Mouse (Mus musculus) neural tube, embryonic 14.5 days (tissue): ENCODE data around the gene Mrgprx2. TPM values are rescaled to one million over a fixed set of nuclear protein-coding genes. Genes with fewer than 3 reads are reported as not detected.
"Not testable (repeated sequence)": the region's sequence is repeated elsewhere in the genome, so short reads cannot be mapped to it uniquely, and the experiment has no call there.

Experiments used
- ATAC-seq: fragments of 200-750 bp; cut with Nextera tagmentation; 2 replicates; pipeline ENCODE4 v1.8.0; 2017; ENCODE audit warnings: low read depth, mild to moderate bottlenecking, moderate TSS enrichment, moderate library complexity
- H3K27ac ChIP-seq: fragments of 300-500 bp; sonication (generic); 2 replicates; pipeline ENCODE4 v1.5.1; 2014; ENCODE audit warnings: low read depth, mild to moderate bottlenecking, control low read depth, low read length, moderate library complexity, mixed read lengths
- H3K27me3 ChIP-seq: fragments of 300-500 bp; sonication (generic); 2 replicates; pipeline ENCODE4 v1.6.1; 2014; ENCODE audit warnings: low read length; ENCODE audit not compliant: control insufficient read depth, insufficient read depth
- H3K36me3 ChIP-seq: fragments of 300-500 bp; sonication (generic); 2 replicates; pipeline ENCODE4 v1.6.1; 2014; ENCODE audit warnings: low read length, mixed read lengths; ENCODE audit not compliant: control insufficient read depth, insufficient read depth
- H3K4me1 ChIP-seq: fragments of 300-500 bp; sonication (generic); 2 replicates; pipeline ENCODE4 v1.6.1; 2014; ENCODE audit warnings: low read length; ENCODE audit not compliant: control insufficient read depth, insufficient read depth
- H3K4me2 ChIP-seq: fragments of 300-500 bp; sonication (generic); 2 replicates; pipeline ENCODE4 v1.6.1; 2014; ENCODE audit warnings: mild to moderate bottlenecking, low read depth, low read length, control low read depth
- H3K4me3 ChIP-seq: fragments of 300-500 bp; sonication (generic); 2 replicates; pipeline ENCODE4 v1.5.1; 2014; ENCODE audit warnings: low read depth, low read length, control low read depth, mixed read lengths
- H3K9ac ChIP-seq: fragments of 300-500 bp; sonication (generic); replicated peaks from 2 replicates; pipeline ENCODE4 v1.6.1; 2014; ENCODE audit warnings: low read depth, mild to moderate bottlenecking, control low read depth, low read length, mixed read lengths
- H3K9me3 ChIP-seq: fragments of 300-500 bp; sonication (generic); 2 replicates; pipeline ENCODE4 v1.6.1; 2016; ENCODE audit warnings: low read length; ENCODE audit not compliant: control insufficient read depth
- WGBS: fragments of 180-500 bp; shearing (Covaris S2); extraction: QIAGEN DNeasy Blood & Tissue Kit; methylation state at CpG from one replicate; pipeline ENCODE4 v1.1.7; 2014; 5-methylcytosine and 5-hydroxymethylcytosine counted together
- polyA plus RNA-seq: library from polyadenylated mRNA; unstranded; fragments of >200 nt; fragmentation: Nextera tagmentation; extraction: Ambion mirVana; gene quantifications from 2 replicates; pipeline ENCODE4 v1.2.1, GENCODE M21; 2014

The Mrgprx2 gene
- polyA plus RNA-seq, result not detected in 2 replicates

DNA sequence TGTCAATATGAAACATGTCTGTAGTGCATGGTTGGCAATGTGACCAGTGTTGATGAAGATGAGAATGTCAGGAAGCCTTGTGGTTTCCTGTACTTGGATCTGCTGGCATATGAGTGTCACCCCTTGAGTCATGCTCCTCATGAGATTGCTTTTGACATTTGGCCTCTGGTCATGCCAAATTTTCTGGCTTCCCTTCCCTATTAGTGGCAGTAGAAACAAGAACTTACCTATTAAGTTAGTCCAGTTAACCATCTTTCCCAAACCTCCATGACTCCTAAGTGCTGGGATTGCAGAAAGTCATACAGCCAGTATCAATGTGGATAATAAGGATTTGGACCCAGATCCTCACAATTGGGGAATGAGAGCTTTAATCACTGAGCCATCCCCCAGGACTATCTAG lies at the start of gene Mrgprx2:
Mrgprx2 (minus strand) TSS at position 101 of the 400 bp plus-strand sequence.
- no peak within 1 kb of the TSS for H3K9ac ChIP-seq
- H3K4me1 ChIP-seq, result no peaks in the 10 kb centered on the region
- H3K27ac ChIP-seq, result no peak within 1 kb of the TSS
- no peak within 1 kb of the TSS for H3K4me2 ChIP-seq
- ATAC-seq, result no peak
- H3K9me3 ChIP-seq, result peaks cover 2% of the 10 kb centered on the region; the same call in 1 of the 2 replicates
- H3K27me3 ChIP-seq, result no peaks in the 10 kb centered on the region
- no peak within 1 kb of the TSS for H3K4me3 ChIP-seq
- H3K36me3 ChIP-seq, result no peaks in the 10 kb centered on the region

GRCm38 (mm10) chr7:48456242-48456641 lies 42.9 kb downstream of the Mrgprx2 start, which contains the start of gene Mrgprb1:
Mrgprb1 (minus strand) TSS chr7:48456342.
- H3K4me3 ChIP-seq, result no peak within 1 kb of the TSS
- 87% methylated on average over 3 of the region's 3 CpGs for WGBS
- H3K9ac ChIP-seq, result no peak within 1 kb of the TSS
- H3K27ac ChIP-seq, result no peak within 1 kb of the TSS
- H3K36me3 ChIP-seq, result no peaks in the 10 kb centered on the region
- no peaks in the 10 kb centered on the region for H3K4me1 ChIP-seq
- peaks cover 2% of the 10 kb centered on the region for H3K9me3 ChIP-seq
- no peak within 1 kb of the TSS for H3K4me2 ChIP-seq
- ATAC-seq, result no peak
- no peaks in the 10 kb centered on the region for H3K27me3 ChIP-seq

GRCm38 (mm10) chr7:48436581-48436980 lies 62.5 kb downstream of the Mrgprx2 start:
- H3K4me1 ChIP-seq, result no peaks in the 10 kb centered on the region
- no peak overlapping the region for H3K9ac ChIP-seq
- WGBS, result 55% methylated on average over 3 of the region's 3 CpGs
- H3K27me3 ChIP-seq, result no peaks in the 10 kb centered on the region
- H3K4me3 ChIP-seq, result no peak overlapping the region
- no peaks in the 10 kb centered on the region for H3K36me3 ChIP-seq
- peaks cover 2% of the 10 kb centered on the region; the same call in 1 of the 2 replicates for H3K9me3 ChIP-seq
- ATAC-seq, result no peak
- no peak overlapping the region for H3K27ac ChIP-seq
- no peak overlapping the region for H3K4me2 ChIP-seq

DNA sequence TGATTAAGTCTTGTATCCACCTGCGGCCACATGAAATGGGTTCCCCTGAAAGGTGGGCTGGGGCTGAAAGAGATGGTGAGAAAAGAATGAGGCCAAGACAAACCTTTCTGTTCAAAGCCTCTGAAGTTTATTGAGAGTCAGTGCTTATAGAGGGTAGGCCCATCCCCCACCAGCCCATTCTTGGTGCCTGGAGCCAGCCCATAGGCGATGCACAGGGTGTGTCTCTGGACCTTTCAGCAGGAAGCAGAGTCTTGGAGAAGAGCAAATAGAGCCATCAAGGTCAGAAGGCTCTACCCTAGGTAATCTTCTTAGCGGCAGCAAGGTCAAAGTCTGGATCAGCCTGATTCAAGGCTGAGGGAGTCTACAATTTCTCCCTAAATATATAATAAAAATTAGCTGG lies 63.2 kb downstream of the Mrgprx2 start:
- H3K4me3 ChIP-seq, ATAC-seq, H3K4me2 ChIP-seq, H3K9me3 ChIP-seq, H3K36me3 ChIP-seq, H3K27ac ChIP-seq, H3K9ac ChIP-seq, H3K27me3 ChIP-seq, H3K4me1 ChIP-seq: not testable (repeated sequence)
- WGBS, result 84% methylated on average over 3 of the region's 3 CpGs

Other genes with a start within 250 kb of the Mrgprx2 start
- gene Mrgprb8, start 110.8 kb downstream of the Mrgprx2 start, polyA plus RNA-seq, result not detected in 2 replicates
- gene Mrgprb1, start 43.0 kb downstream of the Mrgprx2 start, polyA plus RNA-seq, result not detected in 2 replicates
- not detected in 2 replicates for gene Mrgprb2, start 58.8 kb upstream of the Mrgprx2 start, polyA plus RNA-seq
- not detected in 2 replicates for gene Mrgprb3, start 144.5 kb upstream of the Mrgprx2 start, polyA plus RNA-seq